Mouse (Mus musculus) cerebellum, adult 11 months (tissue): Measurements from ENCODE around the gene Sp7.

Experiments
- DNase-seq: peaks from one replicate; pipeline ENCODE4 v3.0.0; 2022

The Sp7 gene

DNA sequence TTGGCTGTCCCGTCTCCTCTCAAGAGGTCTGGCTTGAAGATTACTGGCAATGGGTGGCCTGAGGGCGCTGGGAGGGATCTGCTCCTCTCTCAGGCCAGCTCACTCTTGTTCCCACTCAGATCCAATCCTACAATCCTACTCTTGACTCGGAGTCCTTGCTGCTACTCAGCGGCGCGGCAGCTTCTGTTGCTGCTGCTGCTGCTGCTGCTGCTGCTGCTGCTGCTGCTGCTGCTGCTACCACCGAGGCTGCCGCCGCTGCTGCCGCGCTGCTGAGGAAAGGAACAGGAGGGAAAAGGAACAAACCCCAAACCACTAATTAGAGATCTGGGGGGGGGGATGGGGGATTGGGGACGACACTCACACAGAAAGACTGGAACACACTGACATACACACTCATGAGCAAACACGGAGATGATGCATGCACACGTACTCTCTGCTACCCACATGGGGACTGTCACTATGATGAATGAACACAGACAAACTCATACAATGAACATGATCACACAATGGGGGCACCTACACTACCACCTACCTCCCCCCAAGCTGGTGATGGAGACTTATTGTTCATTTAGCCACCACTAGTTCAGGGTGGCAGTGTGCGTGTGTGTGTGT is at the start of gene Sp7:
Gene Sp7 (minus strand): TSS at position 450 of the 612 bp plus-strand sequence.
- DNase-seq, result no peak

DNA sequence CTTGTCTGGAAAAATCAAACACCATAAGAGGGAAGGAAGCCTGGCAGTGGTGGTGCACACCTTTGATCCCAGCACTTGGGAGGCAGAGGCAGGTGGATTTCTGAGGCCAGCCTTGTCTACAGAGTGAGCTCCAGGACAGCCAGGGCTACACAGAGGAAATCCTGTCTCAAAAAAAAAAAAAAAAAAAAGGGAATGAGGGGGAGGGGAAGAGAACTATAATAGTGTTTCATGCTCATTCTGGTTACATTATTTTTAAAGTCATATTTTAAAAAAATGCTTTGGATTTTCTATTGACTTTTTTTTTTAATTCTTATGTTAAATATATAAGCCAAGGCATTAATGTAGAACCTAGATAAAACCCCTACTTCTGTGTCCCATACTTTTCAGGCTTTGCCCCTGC is 46.7 kb upstream of the Sp7 start:
- DNase-seq, result no peak

DNA sequence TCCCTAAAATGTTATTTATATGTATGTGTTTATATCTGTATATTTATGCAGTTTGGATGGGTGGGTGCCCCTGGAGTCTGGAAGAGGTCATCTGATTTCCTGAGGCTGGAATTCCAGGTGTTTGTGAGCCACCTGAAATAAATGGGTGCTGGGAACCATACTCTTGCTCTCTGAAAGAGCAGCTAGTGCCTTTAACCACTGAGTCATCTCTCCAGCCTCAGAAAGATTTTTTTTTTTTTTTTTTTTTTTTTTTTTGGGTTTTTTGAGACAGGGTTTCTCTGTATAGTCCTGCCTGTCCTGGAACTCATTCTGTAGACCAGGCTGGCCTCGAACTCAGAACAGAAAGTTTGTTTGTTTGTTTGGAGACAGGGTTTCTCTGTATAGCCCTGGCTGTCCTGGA is 44.1 kb upstream of the Sp7 start:
- DNase-seq, result no peak

DNA sequence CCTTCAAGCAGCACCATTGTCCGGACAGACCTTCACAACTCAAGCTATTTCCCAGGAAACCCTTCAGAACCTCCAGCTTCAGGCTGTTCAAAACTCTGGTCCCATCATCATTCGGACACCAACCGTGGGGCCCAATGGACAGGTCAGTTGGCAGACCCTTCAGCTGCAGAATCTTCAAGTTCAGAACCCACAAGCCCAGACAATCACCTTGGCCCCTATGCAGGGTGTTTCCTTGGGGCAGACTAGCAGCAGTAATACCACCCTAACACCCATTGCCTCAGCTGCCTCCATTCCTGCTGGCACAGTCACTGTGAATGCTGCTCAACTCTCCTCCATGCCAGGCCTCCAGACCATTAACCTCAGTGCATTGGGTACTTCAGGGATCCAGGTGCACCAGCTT is 42.3 kb upstream of the Sp7 start:
- DNase-seq, result no peak

DNA sequence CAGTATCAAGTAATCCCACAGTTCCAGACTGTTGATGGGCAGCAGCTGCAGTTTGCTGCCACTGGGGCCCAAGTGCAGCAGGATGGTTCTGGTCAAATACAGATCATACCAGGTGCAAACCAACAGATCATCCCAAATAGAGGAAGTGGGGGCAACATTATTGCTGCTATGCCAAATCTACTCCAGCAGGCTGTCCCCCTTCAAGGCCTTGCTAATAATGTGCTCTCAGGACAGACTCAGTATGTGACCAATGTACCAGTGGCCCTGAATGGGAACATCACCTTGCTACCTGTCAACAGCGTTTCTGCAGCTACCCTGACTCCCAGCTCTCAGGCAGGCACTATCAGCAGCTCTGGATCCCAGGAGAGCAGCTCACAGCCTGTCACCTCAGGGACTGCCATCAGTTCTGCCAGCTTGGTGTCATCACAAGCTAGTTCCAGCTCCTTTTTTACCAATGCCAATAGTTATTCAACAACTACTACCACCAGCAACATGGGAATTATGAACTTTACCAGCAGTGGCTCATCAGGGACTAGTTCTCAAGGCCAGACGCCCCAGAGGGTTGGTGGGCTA is 41.7 kb upstream of the Sp7 start:
- no peak for DNase-seq

DNA sequence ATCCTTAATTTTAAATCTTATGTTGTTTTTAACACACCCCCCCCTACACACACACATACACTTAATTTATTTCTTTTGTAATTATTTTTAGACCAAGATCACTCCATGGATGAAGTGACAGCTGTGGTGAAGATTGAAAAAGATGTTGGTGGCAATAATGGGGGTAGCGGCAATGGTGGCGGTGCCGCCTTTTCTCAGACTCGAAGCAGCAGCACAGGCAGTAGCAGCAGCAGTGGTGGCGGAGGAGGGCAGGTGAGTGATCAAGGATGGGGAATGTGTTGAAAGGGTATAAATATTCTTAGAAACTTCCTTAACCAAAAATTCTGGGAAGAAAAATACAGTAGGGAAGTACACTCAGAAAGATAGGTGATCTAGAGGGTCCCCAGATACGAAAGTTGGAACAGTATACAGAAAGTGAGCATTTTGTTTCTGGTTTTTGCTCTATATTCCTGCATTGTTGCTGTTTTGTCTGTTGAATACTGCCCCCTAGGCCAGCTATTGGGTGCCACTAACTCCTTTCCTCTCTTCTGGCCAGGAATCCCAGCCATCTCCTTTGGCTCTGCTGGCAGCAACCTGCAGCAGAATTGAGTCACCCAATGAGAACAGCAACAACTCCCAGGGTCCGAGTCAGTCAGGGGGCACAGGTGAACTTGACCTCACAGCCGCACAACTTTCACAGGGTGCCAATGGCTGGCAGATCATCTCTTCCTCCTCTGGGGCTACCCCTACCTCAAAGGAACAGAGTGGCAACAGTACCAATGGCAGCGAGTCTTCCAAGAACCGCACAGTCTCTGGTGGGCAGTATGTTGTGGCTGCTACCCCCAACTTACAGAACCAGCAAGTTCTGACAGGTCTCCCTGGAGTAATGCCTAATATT is 40.9 kb upstream of the Sp7 start:
- no peak for DNase-seq

DNA sequence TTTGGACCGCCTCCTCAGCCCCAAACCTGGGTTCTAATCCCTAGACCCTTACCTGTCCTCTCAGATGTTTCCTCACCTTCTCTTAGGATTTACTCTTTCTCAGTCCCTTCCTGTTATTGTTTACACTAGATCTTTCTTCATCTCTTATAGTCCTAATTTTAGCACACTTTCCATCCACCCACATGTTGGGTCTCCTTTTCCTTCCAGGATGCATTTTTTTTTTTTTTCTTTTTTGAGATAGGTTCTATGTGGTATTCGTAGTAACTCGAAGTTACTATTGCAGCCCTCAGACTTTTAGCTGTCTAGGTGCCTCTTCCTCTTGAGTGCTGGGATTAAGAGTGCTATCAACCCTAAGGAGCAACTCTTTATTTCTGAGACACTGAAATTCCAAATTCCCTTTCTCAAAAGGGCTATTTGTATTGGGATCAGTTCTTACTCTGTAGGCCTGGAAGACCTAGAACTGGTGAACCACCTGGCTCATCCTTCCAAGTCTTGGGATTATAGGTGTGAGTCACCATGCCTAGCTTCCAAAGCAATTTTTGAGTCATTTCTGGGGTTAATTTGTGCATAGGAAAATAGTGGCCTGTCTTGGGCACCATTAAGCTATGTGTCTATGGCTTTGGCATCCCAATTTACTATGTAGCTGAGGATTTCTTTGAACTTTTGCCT is 40.1 kb upstream of the Sp7 start:
- DNase-seq, result no peak

DNA sequence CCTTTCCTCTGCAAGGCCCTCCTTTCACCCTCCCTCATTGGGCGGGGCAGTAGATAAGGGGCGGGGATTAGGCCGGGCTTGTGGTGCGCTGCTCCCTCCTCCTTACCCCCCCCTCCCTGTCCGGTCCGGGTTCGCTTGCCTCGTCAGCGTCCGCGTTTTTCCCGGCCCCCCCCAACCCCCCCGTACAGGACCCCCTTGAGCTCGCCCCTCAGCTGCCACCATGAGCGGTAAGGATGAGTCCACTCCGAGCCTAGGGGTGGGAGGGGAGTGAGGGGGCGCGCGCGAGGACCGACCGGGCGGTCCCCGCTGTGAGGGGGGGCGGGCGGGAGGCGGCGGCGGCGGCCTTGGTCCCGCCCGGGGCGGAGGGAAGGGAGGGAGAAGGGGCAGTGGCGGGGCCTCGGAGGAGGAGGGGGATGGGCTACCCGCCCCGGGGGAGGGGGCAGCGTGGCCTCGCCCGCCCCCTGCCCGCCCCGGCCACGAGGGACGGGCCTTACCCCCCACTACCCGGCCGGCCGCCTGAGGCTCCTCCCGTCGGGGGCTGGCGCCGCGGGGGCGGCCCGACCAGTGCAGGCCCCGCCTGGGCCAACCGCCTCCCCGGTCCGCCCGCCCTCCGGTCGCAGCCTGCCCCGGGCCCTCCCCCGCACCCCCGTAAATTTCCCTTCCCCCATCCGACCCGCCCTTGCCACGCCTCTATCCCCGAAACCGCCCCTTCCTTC is 39.4 kb upstream of the Sp7 start:
- peak; percentile 69 for DNase-seq

DNA sequence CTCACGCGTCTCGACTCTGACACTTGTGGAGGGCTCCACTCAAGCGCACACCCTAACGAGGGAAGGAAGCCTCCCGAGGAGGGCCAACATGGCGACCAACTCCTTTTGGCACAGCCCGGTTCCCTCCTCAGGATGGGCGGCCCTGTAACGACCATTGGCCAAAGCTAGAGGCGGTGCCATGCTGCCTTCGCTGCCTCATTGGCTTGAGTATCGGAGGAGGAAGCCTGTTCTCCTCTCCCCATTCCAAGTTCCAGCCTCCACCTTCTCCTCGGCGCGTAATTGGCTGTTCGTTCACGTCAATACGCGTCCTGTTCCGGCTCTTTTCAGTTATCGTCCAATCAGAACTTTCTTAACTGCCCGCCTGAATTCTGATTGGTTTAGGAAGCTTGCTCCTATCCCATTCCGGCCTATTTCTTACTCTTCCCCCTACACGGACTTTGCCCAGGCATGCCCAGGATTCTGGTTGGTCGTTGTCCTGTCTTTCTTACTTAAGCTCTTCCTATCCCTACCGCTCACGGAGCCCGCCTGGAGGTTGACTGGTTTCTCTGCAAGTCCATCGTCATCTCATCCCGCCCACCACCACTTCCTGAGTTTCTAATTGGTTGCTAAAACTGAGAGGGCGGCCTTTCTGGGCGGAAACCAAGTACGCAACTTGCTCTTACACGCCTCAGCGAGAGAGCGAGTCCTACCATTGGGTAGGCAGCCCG is 38.7 kb upstream of the Sp7 start, which contains the start of gene Sp1:
Gene Sp1 (plus strand): TSS at position 655 of the 707 bp plus-strand sequence.
- peak; percentile 99 for DNase-seq

DNA sequence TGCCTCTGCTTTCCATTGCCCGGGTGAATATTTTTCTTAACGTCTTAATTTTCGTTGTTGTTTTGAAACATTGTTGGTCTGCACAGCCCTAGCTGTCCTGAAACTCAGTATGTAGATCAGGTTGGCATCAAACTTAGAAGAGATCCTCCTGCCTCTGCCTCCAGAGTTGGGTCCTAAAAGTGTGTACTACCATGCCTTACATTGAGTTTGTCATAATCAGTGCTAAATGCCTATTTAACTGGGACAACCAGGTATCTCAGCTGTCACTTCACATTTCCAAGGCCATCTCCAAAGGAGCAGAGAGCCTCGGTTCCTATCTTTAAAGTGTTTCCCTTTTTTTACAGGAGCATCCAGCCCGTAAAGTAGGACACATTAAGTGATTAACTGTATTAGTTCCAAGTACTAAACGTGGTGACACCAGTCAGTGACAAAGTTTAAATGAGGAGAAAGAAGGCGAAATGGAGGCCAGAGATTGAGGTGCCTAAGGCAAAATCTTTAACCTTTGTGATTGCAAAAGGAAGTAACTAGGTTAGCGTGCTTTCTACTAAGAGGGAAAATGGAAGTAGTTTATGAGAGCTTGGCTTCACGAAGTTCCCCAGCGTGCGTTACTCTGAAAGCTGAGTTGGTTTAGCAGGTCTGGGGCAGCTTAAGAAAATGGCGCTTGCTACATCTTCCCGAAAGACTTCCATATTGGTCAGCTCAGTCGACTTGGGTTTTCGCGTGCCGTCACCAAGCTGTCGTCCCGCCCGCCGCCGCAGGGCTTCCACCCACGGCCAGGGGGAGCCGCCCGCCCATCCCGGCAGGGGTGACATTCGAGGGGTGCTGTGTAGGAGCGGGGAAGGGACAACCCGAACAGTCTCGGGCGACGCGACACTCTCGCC is 37.9 kb upstream of the Sp7 start:
- peak; percentile 14 for DNase-seq

DNA sequence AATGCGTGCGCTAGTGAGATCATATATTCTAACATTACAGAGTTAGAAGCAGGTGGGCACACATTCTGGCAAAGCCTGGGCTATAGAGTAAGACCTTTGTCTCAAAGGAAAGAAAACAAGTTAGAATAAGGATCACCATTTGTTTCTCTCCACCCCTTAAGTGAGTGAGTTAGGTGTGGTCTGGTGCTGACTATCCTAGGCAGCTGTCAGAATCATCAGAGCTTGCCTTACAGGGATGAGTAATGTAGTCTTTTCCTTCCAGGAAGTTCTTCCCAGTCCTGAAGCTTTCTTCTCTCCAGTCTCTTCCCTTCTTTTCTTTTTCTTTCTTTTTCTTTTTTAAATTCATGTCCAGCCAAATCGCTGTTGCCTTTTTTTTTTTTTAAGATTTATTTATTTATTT is 35.2 kb upstream of the Sp7 start:
- DNase-seq, result no peak

DNA sequence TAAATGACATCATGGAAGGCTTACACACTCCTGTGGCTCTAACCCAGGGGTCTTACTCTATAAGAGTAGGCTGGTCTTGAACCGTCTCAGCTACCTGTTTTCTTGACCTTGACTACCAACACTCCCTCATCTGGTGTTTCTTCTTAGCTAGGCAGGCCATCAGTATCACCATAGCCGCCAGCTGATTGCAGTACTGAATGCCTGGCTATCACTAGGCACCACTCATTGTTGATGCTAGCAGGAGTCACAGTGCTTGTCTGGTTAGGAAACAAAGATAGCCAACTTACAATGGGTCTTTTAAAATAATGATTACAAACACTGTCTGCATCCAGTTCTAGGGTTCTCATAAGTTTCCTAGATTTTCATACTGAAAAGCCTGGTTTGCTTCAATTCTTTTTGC is 34.3 kb upstream of the Sp7 start:
- DNase-seq, result no peak

DNA sequence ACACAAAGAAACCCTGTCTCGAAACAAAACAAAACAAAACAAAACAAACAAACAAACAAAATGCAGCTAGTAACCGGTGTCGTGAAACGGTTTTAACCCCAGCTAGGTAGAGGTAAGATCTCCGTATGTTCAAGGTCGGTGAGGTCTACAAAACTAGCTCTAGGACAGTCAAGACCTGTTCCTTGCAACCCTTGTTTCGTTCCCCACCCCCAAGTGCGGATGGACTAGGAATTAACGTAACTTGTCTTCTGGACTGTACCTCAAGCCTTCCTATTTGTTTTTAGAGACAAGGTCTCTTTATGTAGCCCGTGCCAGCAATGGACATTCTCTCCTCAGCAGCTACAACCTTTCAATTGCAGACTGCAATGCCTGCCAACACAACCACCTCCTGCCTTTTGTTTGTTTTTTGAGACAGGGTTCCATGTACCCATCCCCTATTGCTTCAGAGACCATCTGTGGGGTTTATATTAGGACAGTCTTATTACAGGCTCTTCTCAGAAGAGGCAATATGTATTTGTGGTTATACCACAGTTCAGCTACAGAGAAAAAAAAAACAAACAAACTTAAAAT is 33.6 kb upstream of the Sp7 start:
- DNase-seq, result no peak

DNA sequence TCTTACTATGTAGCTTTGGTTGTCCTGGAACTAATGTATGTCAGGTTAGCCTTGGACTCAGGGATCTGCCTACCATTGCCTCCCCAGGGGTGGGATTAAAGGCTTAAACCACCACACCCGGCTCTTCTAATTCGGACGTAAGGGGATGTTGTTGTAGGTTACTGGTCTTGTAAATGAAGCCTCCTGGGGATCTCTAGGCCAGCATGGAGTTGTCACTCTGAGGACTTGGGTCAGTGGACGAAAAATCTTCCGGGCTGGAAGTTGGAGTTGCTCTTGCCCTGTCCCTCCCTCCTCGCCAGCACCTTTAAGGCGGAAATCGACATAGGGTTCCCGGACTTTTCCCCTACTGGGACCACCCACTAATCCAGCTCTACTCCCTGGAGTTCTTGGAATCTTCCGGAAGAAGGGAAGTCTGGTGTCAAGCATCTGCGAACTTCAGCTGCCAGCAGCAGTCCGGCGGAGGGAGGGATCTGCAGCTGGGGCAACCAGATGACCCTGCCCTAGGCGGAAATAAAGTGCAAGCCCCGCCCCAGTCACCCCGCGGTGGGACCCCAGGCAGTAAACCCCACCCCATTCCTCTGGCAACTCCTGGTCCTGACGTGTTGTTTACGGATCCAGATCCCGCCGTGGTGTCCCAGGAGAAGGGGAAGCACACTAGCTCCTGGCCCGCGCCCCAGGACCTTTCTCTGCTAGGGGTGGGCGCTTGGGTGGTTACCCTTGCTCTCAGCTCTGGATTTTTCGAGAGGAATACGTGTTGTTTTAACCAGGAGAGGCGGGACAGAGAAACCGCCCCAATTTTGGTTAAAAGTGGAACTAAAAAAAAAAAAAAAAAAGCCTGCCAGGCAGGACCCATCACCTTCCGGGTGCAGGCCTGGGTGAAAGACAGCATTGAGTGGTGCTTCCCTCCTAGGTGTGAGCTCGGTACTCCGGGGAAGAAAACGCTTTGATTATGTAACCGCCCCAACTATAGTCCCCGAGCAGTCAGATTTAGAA is 32.5 kb upstream of the Sp7 start:
- DNase-seq, result peak; percentile 52

DNA sequence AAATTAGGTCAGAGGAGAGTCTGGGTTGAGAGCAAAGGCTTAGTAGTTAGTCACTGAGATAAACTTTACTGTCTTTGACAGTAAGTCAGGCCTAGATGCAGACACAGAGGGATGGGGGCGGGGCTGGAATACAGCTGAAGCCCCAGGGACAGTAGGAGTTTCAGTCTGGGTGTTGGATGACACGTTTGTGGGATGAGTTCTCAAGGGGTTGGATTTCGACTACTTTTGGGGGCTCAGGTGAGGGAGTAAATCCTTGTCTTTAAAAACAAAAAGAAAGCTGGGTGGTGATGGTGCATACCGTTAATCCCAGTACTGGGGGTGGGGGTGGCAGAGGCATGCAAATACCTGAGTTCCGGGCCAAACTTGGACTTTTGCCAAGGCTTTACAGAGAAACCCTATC is 31.6 kb upstream of the Sp7 start:
- DNase-seq, result no peak

DNA sequence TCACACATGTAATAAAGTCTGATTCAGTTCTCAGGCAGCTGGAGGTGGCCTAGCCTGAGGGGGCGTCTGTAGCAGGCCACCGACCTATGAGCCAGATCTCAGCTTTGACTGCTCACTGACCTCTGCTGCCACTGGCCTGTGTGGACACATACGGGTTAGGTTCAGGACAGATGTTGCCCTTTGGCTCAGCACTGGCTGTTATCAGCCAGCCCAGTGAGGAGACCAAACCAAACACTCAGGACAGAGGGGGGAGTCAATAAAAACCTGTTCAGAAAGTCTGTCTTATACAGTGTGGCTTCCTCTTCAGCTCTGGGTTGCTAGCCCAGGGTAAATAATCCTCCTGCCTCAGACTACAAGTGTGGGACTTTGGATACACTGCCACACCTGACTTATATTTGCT is 28.1 kb upstream of the Sp7 start:
- DNase-seq, result no peak

DNA sequence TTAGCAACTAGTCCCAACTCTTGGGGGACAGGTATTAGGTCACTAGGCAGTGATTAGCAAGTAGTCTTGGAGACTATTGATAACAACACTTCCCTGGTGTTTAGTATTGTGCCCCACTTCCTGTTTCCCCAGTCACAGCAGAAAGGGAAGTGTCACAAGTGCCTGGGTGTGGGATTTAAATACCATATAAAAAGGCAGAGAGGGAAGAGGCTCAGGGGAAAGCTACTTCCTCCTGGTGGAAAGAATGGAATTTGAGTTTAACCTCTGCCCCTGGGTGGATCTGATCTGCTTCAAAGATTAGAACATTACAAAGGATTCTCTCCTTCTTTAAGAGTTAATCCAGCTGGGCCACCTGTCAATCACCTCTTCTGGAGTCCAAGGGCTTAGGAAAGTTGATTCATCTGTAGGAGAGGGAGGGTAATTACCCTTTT is 26.6 kb upstream of the Sp7 start:
- no peak for DNase-seq

DNA sequence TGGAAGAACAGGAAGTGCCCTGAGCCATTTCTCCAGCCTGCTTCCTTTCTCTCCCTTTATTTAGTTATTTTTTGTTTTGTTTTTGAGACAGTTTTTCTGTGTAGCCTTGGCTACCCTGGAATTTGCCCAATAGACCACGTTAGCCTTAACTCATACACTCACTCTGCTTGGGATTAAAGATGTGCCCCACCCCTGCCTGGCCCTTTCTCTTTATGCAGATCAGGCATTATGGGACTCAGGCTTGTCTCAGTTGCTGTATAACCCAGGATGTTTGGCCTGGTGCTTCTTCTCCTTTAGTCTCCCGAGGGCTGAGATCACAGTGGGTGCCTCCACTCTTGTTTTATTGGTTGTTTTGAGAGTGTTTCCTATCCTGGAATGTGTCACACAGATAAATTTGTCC is 25.5 kb upstream of the Sp7 start:
- no peak for DNase-seq

DNA sequence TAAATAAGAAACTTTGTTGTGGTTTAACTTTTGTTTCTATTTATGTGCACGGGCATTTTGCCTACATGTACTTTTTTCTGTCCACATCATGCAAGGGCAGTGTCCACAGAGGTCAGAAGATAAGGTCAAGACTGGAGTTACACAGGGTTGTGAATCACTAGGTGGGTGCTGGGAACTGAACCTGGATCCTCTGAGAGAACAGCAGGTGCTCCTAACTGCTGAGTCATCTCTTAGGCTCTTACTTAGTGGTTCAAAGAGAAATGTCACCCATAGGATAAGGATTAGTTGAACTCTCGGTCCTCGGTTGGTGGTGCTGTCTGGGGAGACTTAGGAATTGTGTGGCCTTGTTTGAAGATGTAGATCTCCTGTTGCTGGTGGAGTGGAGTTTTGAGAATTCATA is 22.0 kb upstream of the Sp7 start:
- no peak for DNase-seq

DNA sequence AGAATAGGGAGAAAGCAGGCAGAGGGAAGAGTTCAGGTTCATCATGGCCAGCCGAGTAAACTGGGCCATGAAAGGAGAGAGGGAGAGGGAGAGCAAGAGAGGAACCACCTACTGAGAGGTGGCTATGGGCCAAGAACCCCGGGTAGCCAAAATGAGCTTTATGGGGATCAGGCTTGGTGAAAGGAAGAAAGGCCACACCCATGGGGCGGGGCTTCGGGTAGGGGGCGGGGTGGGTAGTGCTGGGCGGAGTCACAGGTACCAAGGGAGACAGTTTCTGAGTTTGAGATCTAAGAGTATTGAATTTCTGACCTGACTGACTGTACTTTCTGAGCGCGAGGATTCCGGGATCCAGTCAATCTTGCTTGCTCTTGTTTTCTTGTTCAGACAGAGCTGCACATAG is 19.7 kb upstream of the Sp7 start:
- no peak for DNase-seq
